Mouse (Mus musculus) neural tube, embryonic 14.5 days (tissue): ENCODE measurements around the gene Lfng. TPM values are rescaled to one million over a fixed set of nuclear protein-coding genes. Genes with fewer than 3 reads are reported as not detected.
A peak's percentile ranks its signal among the peaks of the same experiment; 100 is the strongest.

ENCODE experiments used
- ATAC-seq: fragments of 200-750 bp; cut with Nextera tagmentation; 2 replicates; pipeline ENCODE4 v1.8.0; 2017; ENCODE audit warnings: low read depth, mild to moderate bottlenecking, moderate TSS enrichment, moderate library complexity
- H3K27ac ChIP-seq: fragments of 300-500 bp; sonication (generic); 2 replicates; pipeline ENCODE4 v1.5.1; 2014; ENCODE audit warnings: low read depth, mild to moderate bottlenecking, control low read depth, low read length, moderate library complexity, mixed read lengths
- H3K27me3 ChIP-seq: fragments of 300-500 bp; sonication (generic); 2 replicates; pipeline ENCODE4 v1.6.1; 2014; ENCODE audit warnings: low read length; ENCODE audit not compliant: control insufficient read depth, insufficient read depth
- H3K36me3 ChIP-seq: fragments of 300-500 bp; sonication (generic); 2 replicates; pipeline ENCODE4 v1.6.1; 2014; ENCODE audit warnings: low read length, mixed read lengths; ENCODE audit not compliant: control insufficient read depth, insufficient read depth
- H3K4me1 ChIP-seq: fragments of 300-500 bp; sonication (generic); 2 replicates; pipeline ENCODE4 v1.6.1; 2014; ENCODE audit warnings: low read length; ENCODE audit not compliant: control insufficient read depth, insufficient read depth
- H3K4me2 ChIP-seq: fragments of 300-500 bp; sonication (generic); 2 replicates; pipeline ENCODE4 v1.6.1; 2014; ENCODE audit warnings: mild to moderate bottlenecking, low read depth, low read length, control low read depth
- H3K4me3 ChIP-seq: fragments of 300-500 bp; sonication (generic); 2 replicates; pipeline ENCODE4 v1.5.1; 2014; ENCODE audit warnings: low read depth, low read length, control low read depth, mixed read lengths
- H3K9ac ChIP-seq: fragments of 300-500 bp; sonication (generic); replicated peaks from 2 replicates; pipeline ENCODE4 v1.6.1; 2014; ENCODE audit warnings: low read depth, mild to moderate bottlenecking, control low read depth, low read length, mixed read lengths
- H3K9me3 ChIP-seq: fragments of 300-500 bp; sonication (generic); 2 replicates; pipeline ENCODE4 v1.6.1; 2016; ENCODE audit warnings: low read length; ENCODE audit not compliant: control insufficient read depth
- WGBS: fragments of 180-500 bp; shearing (Covaris S2); extraction: QIAGEN DNeasy Blood & Tissue Kit; methylation state at CpG from one replicate; pipeline ENCODE4 v1.1.7; 2014; 5-methylcytosine and 5-hydroxymethylcytosine counted together
- polyA plus RNA-seq: library from polyadenylated mRNA; unstranded; fragments of >200 nt; fragmentation: Nextera tagmentation; extraction: Ambion mirVana; gene quantifications from 2 replicates; pipeline ENCODE4 v1.2.1, GENCODE M21; 2014

The Lfng gene
- polyA plus RNA-seq, 1 experiment from 2014 or later = 18.2 TPM

- H3K9ac ChIP-seq = no peak overlapping the region
- no peaks in the 10 kb centered on the region for H3K27me3 ChIP-seq
- H3K27ac ChIP-seq = peak overlapping the region; percentile 10; the same call in 1 of the 2 replicates
- peak overlapping the region; percentile 3; the same call in 1 of the 2 replicates for H3K4me2 ChIP-seq
- H3K9me3 ChIP-seq = no peaks in the 10 kb centered on the region
- no peak overlapping the region for H3K4me3 ChIP-seq
- H3K4me1 ChIP-seq = peaks cover 11% of the 10 kb centered on the region; the same call in 1 of the 2 replicates
- H3K36me3 ChIP-seq = no peaks in the 10 kb centered on the region
- WGBS = 19% methylated on average over 16 of the region's 16 CpGs
- ATAC-seq = peak; percentile 88
Measured at GRCm38 (mm10) chr5:140659607-140660272, 52.6 kb downstream of the Lfng start.

GRCm38 (mm10) chr5:140660398-140660797, 53.3 kb downstream of the Lfng start:
- Histone ChIP-seq H3K4me2 (no peak overlapping the region), H3K27ac (peak overlapping the region; percentile 48; the same call in 1 of the 2 replicates), H3K27me3 (no peaks in the 10 kb centered on the region), H3K4me1 (peaks cover 11% of the 10 kb centered on the region; the same call in 1 of the 2 replicates), H3K9ac (no peak overlapping the region), H3K36me3 (no peaks in the 10 kb centered on the region), H3K4me3 (no peak overlapping the region), H3K9me3 (no peaks in the 10 kb centered on the region)
- 61% methylated on average over 1 of the region's 1 CpGs for WGBS
- ATAC-seq = no peak

GRCm38 (mm10) chr5:140661427-140661826, 54.3 kb downstream of the Lfng start:
- 64% methylated on average over 8 of the region's 8 CpGs for WGBS
- Histone ChIP-seq H3K27ac (no peak overlapping the region), H3K4me1 (peaks cover 11% of the 10 kb centered on the region; the same call in 1 of the 2 replicates)

GRCm38 (mm10) chr5:140661875-140662643, 54.9 kb downstream of the Lfng start:
- H3K9me3 ChIP-seq = no peaks in the 10 kb centered on the region
- H3K4me2 ChIP-seq = no peak overlapping the region
- no peak overlapping the region for H3K4me3 ChIP-seq
- H3K9ac ChIP-seq = no peak overlapping the region
- H3K27ac ChIP-seq = no peak overlapping the region
- ATAC-seq = no peak
- 45% methylated on average over 12 of the region's 12 CpGs for WGBS
- H3K4me1 ChIP-seq = peaks cover 11% of the 10 kb centered on the region; the same call in 1 of the 2 replicates
- H3K36me3 ChIP-seq = peaks cover 7% of the 10 kb centered on the region; the same call in 1 of the 2 replicates
- H3K27me3 ChIP-seq = no peaks in the 10 kb centered on the region

More at GRCm38 (mm10) chr5:140661427-140661826, 54.3 kb downstream of the Lfng start:
- no peak for ATAC-seq
- Histone ChIP-seq H3K36me3 (peaks cover 7% of the 10 kb centered on the region; the same call in 1 of the 2 replicates), H3K4me3 (no peak overlapping the region), H3K9ac (no peak overlapping the region), H3K9me3 (no peaks in the 10 kb centered on the region), H3K27me3 (no peaks in the 10 kb centered on the region), H3K4me2 (no peak overlapping the region)

- Histone ChIP-seq H3K9me3 (no peaks in the 10 kb centered on the region), H3K9ac (no peak overlapping the region), H3K4me3 (no peak overlapping the region), H3K27ac (no peak overlapping the region), H3K27me3 (no peaks in the 10 kb centered on the region), H3K4me1 (peaks cover 11% of the 10 kb centered on the region; the same call in 1 of the 2 replicates), H3K4me2 (no peak overlapping the region), H3K36me3 (peaks cover 7% of the 10 kb centered on the region; the same call in 1 of the 2 replicates)
- no peak for ATAC-seq
- WGBS = 68% methylated on average over 17 of the region's 17 CpGs
Measured at GRCm38 (mm10) chr5:140662741-140663592, 55.8 kb downstream of the Lfng start.

GRCm38 (mm10) chr5:140663621-140664180, 56.6 kb downstream of the Lfng start:
- 57% methylated on average over 7 of the region's 7 CpGs for WGBS
- H3K9me3 ChIP-seq = no peaks in the 10 kb centered on the region
- H3K4me1 ChIP-seq = peaks cover 11% of the 10 kb centered on the region; the same call in 1 of the 2 replicates
- H3K4me3 ChIP-seq = no peak overlapping the region
- no peak for ATAC-seq
- no peak overlapping the region for H3K4me2 ChIP-seq
- H3K27me3 ChIP-seq = no peaks in the 10 kb centered on the region
- H3K9ac ChIP-seq = no peak overlapping the region
- H3K36me3 ChIP-seq = peaks cover 8% of the 10 kb centered on the region; the same call in 1 of the 2 replicates
- no peak overlapping the region for H3K27ac ChIP-seq

Other genes starting within 250 kb of the Lfng start
- gene Snx8, start 218.1 kb upstream of the Lfng start, polyA plus RNA-seq = 11.8 and 15.4 TPM in 2 replicates
- gene Eif3b, start 188.0 kb upstream of the Lfng start, polyA plus RNA-seq = 83.9 and 102 TPM in 2 replicates
- not detected in 2 replicates for gene Gm4869, start 161.7 kb upstream of the Lfng start, polyA plus RNA-seq
- gene Chst12, start 101.8 kb upstream of the Lfng start, polyA plus RNA-seq = 22.6 and 23.8 TPM in 2 replicates
- gene Grifin, start 42.2 kb upstream of the Lfng start, polyA plus RNA-seq = not detected in 2 replicates
- gene Ttyh3, start 41.7 kb downstream of the Lfng start, polyA plus RNA-seq = 85.5 and 89.4 TPM in 2 replicates
- 26.1 and 29.8 TPM in 2 replicates for gene Iqce, start 95.1 kb downstream of the Lfng start, polyA plus RNA-seq
- 17.6 and 18.4 TPM in 2 replicates for gene Brat1, start 97.7 kb downstream of the Lfng start, polyA plus RNA-seq
- gene Amz1, start 116.8 kb downstream of the Lfng start, polyA plus RNA-seq = 2.6 and 2.9 TPM in 2 replicates
- 17.0 and 19.5 TPM in 2 replicates for gene Gna12, start 223.1 kb downstream of the Lfng start, polyA plus RNA-seq